Mouse (Mus musculus) midbrain, embryonic 10.5 days (tissue): ENCODE results near the gene Slc7a1. TPM values are rescaled to one million over a fixed set of nuclear protein-coding genes. Genes with fewer than 3 reads are reported as not detected.
A peak's percentile ranks its signal among the peaks of the same experiment; 100 is the strongest.

Experiments used
- DNase-seq: peaks from one replicate; pipeline ENCODE4 v3.0.0-alpha.2; 2017; ENCODE audit warnings: low spot score
- H3K27ac ChIP-seq: fragments of 300-500 bp; sonication (generic); replicated peaks from 2 replicates; pipeline ENCODE4 v1.5.1; 2016; ENCODE audit warnings: mild to moderate bottlenecking
- H3K27me3 ChIP-seq: fragments of 300-500 bp; sonication (generic); 2 replicates; pipeline ENCODE4 v1.6.1; 2016; ENCODE audit warnings: low read depth, mild to moderate bottlenecking; ENCODE audit not compliant: poor library complexity, severe bottlenecking
- H3K36me3 ChIP-seq: fragments of 300-500 bp; sonication (generic); 2 replicates; pipeline ENCODE4 v1.6.1; 2016; ENCODE audit warnings: mild to moderate bottlenecking, moderate library complexity
- H3K4me1 ChIP-seq: fragments of 300-500 bp; sonication (generic); 2 replicates; pipeline ENCODE4 v1.6.1; 2016
- H3K4me3 ChIP-seq: fragments of 300-500 bp; sonication (generic); 2 replicates; pipeline ENCODE4 v1.5.1; 2016; ENCODE audit warnings: mild to moderate bottlenecking, moderate library complexity
- H3K9me3 ChIP-seq: fragments of 300-500 bp; sonication (generic); replicated peaks from 2 replicates; pipeline ENCODE4 v1.6.1; 2016; ENCODE audit warnings: mild to moderate bottlenecking
- WGBS: fragments of 180-500 bp; shearing (Covaris S2); methylation state at CpG from one replicate; pipeline ENCODE4 v1.1.7; 2016; 5-methylcytosine and 5-hydroxymethylcytosine counted together
- polyA plus RNA-seq: library from polyadenylated mRNA; unstranded; fragments of >200 nt; fragmentation: Nextera tagmentation; extraction: Ambion mirVana; gene quantifications from 2 replicates; pipeline ENCODE4 v1.2.1, GENCODE M21; 2016

Slc7a1 gene
- polyA plus RNA-seq, 1 experiment from 2014 or later = 12.8 TPM

DNA sequence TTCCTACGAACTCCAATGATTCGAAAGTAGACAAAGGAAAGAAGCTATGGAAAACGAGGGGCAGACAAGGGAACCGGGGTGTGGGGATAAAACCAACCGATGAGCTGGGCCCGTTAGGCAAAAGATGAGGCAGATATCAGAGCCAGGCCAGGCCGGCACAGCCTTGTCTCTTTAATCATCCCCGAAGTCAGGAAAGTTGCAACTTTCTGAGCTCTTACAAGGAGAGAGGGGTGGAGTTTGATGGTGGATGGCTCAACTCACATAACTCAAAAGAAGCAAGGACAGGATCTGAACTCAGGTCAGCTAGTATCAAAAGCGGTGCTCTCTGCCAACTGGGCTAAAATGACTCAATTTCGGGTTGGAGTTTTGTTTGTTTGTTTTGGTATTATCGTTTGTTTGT is 40.6 kb downstream of the Slc7a1 start:
- peaks cover 14% of the 10 kb centered on the region for H3K4me1 ChIP-seq
- H3K4me3 ChIP-seq = no peak overlapping the region
- no peaks in the 10 kb centered on the region for H3K27me3 ChIP-seq
- no peak overlapping the region for H3K27ac ChIP-seq
- no peaks in the 10 kb centered on the region for H3K9me3 ChIP-seq
- H3K36me3 ChIP-seq = peaks cover 26% of the 10 kb centered on the region
- 93% methylated on average over 11 of the region's 11 CpGs for WGBS
- no peak for DNase-seq

GRCm38 (mm10) chr5:148357168-148357567 is 42.5 kb downstream of the Slc7a1 start:
- peaks cover 15% of the 10 kb centered on the region for H3K36me3 ChIP-seq
- WGBS = 93% methylated on average over 6 of the region's 6 CpGs
- H3K27me3 ChIP-seq = no peaks in the 10 kb centered on the region
- H3K9me3 ChIP-seq = no peaks in the 10 kb centered on the region
- H3K4me1 ChIP-seq = peaks cover 10% of the 10 kb centered on the region
- no peak overlapping the region for H3K4me3 ChIP-seq
- DNase-seq = no peak
- H3K27ac ChIP-seq = no peak overlapping the region

- peaks cover 25% of the 10 kb centered on the region for H3K36me3 ChIP-seq
- 90% methylated on average over 3 of the region's 3 CpGs for WGBS
- H3K4me3 ChIP-seq = no peak overlapping the region
- DNase-seq = no peak
- H3K27me3 ChIP-seq = no peaks in the 10 kb centered on the region
- H3K27ac ChIP-seq = no peak overlapping the region
- no peaks in the 10 kb centered on the region for H3K4me1 ChIP-seq
- no peaks in the 10 kb centered on the region for H3K9me3 ChIP-seq
Measured at GRCm38 (mm10) chr5:148355822-148356221, 43.9 kb downstream of the Slc7a1 start.

DNA sequence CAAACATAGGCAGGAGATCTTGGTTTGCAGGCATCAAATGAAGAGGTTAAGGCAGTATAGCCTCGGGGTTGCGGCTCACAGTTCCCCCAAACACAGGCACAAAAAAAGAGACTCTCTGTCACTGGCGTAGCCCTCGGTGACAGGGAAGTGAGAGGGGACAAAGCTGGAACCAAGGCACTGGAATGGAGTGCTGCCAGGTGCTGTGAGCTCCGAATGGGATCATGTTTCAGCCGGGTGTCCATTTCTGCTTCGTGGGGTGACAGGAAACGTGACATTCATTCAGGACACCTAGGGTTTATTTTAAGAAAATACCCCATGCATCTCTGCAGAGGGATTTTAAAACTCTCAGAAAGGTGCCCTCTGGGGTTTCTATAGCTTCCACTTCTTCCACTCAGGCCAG is 45.2 kb downstream of the Slc7a1 start:
- no peaks in the 10 kb centered on the region for H3K4me1 ChIP-seq
- no peak overlapping the region for H3K4me3 ChIP-seq
- peaks cover 25% of the 10 kb centered on the region for H3K36me3 ChIP-seq
- no peaks in the 10 kb centered on the region for H3K9me3 ChIP-seq
- no peaks in the 10 kb centered on the region for H3K27me3 ChIP-seq
- WGBS = 81% methylated on average over 8 of the region's 8 CpGs
- no peak overlapping the region for H3K27ac ChIP-seq
- no peak for DNase-seq

- Histone ChIP-seq H3K4me3 (no peak overlapping the region), H3K27me3 (no peaks in the 10 kb centered on the region), H3K36me3 (peaks cover 18% of the 10 kb centered on the region), H3K9me3 (no peaks in the 10 kb centered on the region), H3K4me1 (no peaks in the 10 kb centered on the region), H3K27ac (no peak overlapping the region)
- DNase-seq = no peak
- WGBS = 87% methylated on average over 16 of the region's 16 CpGs
Measured at GRCm38 (mm10) chr5:148353429-148353828, 46.3 kb downstream of the Slc7a1 start.

DNA sequence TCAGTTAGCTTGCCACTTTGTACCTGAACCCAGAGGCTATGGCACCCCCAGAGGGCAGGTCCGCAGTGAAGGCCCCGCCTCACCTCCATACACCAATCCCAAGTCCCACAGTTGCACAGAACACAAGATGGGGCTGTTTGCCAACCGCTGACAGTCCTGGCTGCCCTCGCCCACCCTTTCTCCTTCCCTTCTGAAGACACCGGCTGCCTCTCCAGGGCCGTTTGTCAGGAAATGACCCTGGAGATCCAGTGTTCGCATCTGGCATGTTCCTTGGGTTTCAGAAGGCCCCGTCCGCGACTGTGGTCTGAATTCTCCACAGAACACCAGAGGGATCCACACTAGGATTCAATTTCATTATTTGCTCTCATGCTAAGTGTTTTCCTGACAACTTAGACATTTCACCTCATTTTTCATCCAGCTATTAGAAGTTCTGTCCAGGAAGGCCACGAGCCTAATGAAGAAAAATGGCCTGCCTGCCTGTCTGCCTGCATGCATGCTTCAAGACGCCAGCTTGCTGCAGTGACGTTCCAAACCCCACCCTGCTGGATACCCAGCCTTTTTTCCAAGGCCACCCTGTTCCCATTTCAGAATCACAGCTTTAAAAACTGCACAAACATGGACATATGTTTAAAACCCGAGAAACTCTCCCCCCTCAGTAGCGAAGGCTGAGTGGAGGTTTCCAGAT is 50.2 kb downstream of the Slc7a1 start:
- H3K27ac ChIP-seq = no peak overlapping the region
- 85% methylated on average over 15 of the region's 15 CpGs for WGBS
- H3K4me3 ChIP-seq = no peak overlapping the region
- peaks cover 29% of the 10 kb centered on the region for H3K36me3 ChIP-seq
- no peaks in the 10 kb centered on the region for H3K4me1 ChIP-seq
- no peak for DNase-seq
- H3K27me3 ChIP-seq = no peaks in the 10 kb centered on the region
- no peaks in the 10 kb centered on the region for H3K9me3 ChIP-seq

GRCm38 (mm10) chr5:148348153-148348552 is 51.6 kb downstream of the Slc7a1 start:
- H3K36me3 ChIP-seq = peaks cover 35% of the 10 kb centered on the region
- H3K4me1 ChIP-seq = no peaks in the 10 kb centered on the region
- WGBS = 82% methylated on average over 8 of the region's 8 CpGs
- no peaks in the 10 kb centered on the region for H3K27me3 ChIP-seq
- H3K27ac ChIP-seq = no peak overlapping the region
- no peaks in the 10 kb centered on the region for H3K9me3 ChIP-seq
- DNase-seq = no peak
- H3K4me3 ChIP-seq = no peak overlapping the region

GRCm38 (mm10) chr5:148346543-148346942 is 53.2 kb downstream of the Slc7a1 start:
- no peaks in the 10 kb centered on the region for H3K9me3 ChIP-seq
- no peak overlapping the region for H3K27ac ChIP-seq
- H3K4me3 ChIP-seq = no peak overlapping the region
- peaks cover 33% of the 10 kb centered on the region for H3K36me3 ChIP-seq
- 76% methylated on average over 8 of the region's 8 CpGs for WGBS
- H3K4me1 ChIP-seq = peaks cover 10% of the 10 kb centered on the region
- DNase-seq = no peak
- H3K27me3 ChIP-seq = no peaks in the 10 kb centered on the region

GRCm38 (mm10) chr5:148344374-148344773 is 55.3 kb downstream of the Slc7a1 start:
- Histone ChIP-seq H3K36me3 (peaks cover 36% of the 10 kb centered on the region), H3K4me3 (no peak overlapping the region), H3K27ac (no peak overlapping the region), H3K9me3 (no peaks in the 10 kb centered on the region), H3K4me1 (peaks cover 10% of the 10 kb centered on the region), H3K27me3 (no peaks in the 10 kb centered on the region)
- DNase-seq = no peak
- 89% methylated on average over 5 of the region's 5 CpGs for WGBS

DNA sequence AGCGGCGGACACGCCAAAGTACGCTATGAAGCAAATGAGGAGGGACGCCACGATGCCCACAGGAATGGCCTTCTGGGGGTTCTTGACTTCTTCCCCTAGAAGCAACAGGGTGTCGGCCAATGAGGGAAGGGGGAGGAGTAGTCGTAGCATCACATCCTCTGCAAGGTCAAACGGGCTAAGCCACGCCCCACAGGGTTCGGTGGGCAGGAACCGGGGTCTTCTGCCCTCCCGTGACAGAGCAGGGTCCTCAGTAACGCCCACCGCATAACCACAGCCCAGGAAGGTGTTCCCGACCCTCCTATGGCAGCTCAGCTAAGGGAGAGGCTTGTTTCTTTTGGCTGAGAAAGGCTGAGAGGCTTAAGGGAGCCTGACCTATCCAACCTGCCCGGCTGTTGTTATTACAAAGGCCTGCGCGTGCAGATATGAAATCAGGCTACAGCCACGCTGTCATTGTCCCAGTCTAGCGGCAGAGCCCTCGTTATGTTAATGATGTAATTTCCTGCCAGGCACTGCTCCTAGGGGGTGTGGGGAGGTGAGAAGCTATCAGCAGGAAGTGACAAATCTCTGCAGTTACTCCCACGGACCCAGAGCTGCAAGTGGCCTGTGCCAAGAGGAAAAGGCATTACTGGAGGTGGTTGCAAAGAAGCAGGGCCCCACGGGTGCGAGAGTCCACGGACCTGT is 57.5 kb downstream of the Slc7a1 start:
- Histone ChIP-seq H3K9me3 (no peaks in the 10 kb centered on the region), H3K27me3 (no peaks in the 10 kb centered on the region), H3K27ac (peak overlapping the region; percentile 58), H3K4me1 (peaks cover 10% of the 10 kb centered on the region), H3K36me3 (peaks cover 32% of the 10 kb centered on the region), H3K4me3 (peak overlapping the region; percentile 31)
- DNase-seq = no peak
- 37% methylated on average over 26 of the region's 26 CpGs for WGBS

DNA sequence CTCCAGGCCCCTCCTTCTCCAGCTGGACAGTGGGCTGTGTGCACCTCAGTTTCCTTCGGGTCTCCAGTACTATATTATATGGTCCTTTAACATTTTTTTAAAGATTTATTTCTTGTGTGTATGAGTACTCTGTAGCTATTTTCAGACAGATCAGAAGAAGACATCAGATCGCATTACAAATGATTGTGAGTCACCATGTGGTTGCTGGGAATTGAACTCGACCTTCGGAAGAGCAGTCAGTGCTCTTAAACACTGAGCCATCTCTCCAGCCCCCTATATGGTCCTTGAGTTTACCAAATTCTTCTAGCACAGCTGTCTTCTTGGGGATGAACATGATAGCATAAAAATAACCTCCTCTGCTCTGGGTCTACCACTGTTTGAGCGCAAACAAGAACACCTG is 60.6 kb downstream of the Slc7a1 start:
- H3K4me1 ChIP-seq = peaks cover 10% of the 10 kb centered on the region
- H3K27ac ChIP-seq = no peak overlapping the region
- H3K36me3 ChIP-seq = peaks cover 41% of the 10 kb centered on the region
- H3K9me3 ChIP-seq = no peaks in the 10 kb centered on the region
- no peak for DNase-seq
- no peaks in the 10 kb centered on the region for H3K27me3 ChIP-seq
- H3K4me3 ChIP-seq = no peak overlapping the region
- 93% methylated on average over 5 of the region's 5 CpGs for WGBS

- Histone ChIP-seq H3K4me3 (no peak overlapping the region), H3K4me1 (no peaks in the 10 kb centered on the region), H3K27me3 (no peaks in the 10 kb centered on the region), H3K9me3 (no peaks in the 10 kb centered on the region), H3K27ac (no peak overlapping the region), H3K36me3 (peaks cover 38% of the 10 kb centered on the region)
- 44% methylated on average over 8 of the region's 8 CpGs for WGBS
- DNase-seq = peak; percentile 64
Measured at GRCm38 (mm10) chr5:148332622-148332974, 67.1 kb downstream of the Slc7a1 start.

- WGBS = 85% methylated on average over 18 of the region's 18 CpGs
- no peaks in the 10 kb centered on the region for H3K9me3 ChIP-seq
Measured at GRCm38 (mm10) chr5:148331926-148332621, 67.6 kb downstream of the Slc7a1 start.

More at GRCm38 (mm10) chr5:148331926-148332621, 67.6 kb downstream of the Slc7a1 start:
- no peaks in the 10 kb centered on the region for H3K4me1 ChIP-seq
- no peaks in the 10 kb centered on the region for H3K27me3 ChIP-seq
- peaks cover 37% of the 10 kb centered on the region for H3K36me3 ChIP-seq
- no peak for DNase-seq
- H3K4me3 ChIP-seq = no peak overlapping the region
- no peak overlapping the region for H3K27ac ChIP-seq
